8 mouse cellular contexts compared by ENCODE assay signal in the genomic region with DNA sequence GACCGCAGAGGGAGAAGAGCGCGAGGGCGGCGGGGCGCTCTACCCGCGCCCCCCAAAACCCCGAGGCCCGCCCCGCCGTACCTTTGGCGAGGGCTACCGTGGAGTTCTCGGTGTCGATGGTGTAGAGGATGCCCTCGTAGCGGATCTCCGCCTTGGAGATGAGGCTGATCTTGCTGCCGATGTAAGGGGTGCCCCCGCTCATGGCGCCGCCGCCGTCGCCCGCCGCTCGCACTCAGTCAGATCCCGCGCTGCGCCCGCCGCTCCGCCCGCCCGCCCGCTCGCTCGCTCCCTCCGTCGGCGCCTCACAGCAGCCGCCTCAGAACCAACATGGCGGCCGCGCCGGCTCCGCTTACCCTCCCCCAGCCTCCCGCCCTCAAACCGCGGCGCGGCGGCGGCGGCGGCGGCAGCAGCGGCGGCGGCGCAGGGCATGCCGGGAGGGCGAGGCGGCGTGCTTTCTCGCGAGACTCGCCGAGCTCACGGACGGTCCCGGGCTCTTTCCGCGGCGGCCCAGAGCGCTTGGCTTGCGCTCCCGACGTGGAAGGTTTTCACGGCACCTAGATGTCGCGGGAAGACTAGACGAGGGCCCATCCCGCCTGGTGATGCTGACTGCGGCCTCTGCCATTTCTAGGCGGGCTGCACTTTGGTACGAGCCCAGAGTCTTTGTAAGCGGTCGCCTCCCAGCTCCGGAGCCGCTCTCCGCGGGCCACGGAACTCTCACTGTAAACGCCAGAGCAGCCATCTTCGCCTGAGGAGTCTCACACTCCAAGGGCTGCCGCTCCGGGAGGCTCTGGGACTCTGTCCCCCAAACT. TPM values are rescaled to one million over a fixed set of nuclear protein-coding genes. Genes with fewer than 3 reads are reported as not detected.
DNase-seq lines count a peak whose midpoint lies in the region; ATAC-seq lines count a peak whose summit lies in the region.

No protein-coding gene starts in this region.

- DNase-seq in adrenal gland, adult 8-10 months = peak; percentile 90
- DNase-seq in embryo, embryonic 11.5 days (ENCODE audit: low read depth, low spot score) = peak; percentile 89
- peak; percentile 91 to 93 for DNase-seq in gastrocnemius, postnatal 36 days
- DNase-seq in left cerebral cortex, postnatal 14 days (ENCODE audit: low spot score in 2 of 2) = peak; percentile 93
- DNase-seq in right cerebral cortex, postnatal 14 days = peak; percentile 95
- peak; percentile 94 for DNase-seq in urinary bladder, postnatal 25 days (ENCODE audit: low spot score)

- H3K4me1 ChIP-seq in intestine, embryonic 15.5 days (replicated peaks) = peaks cover 20% of the 10 kb centered on the region

- peak overlapping the region; percentile 92 for H3K4me3 ChIP-seq in intestine, embryonic 15.5 days (replicated peaks)

- H3K9me3 ChIP-seq in intestine, embryonic 15.5 days = no peaks in the 10 kb centered on the region

- H3K9ac ChIP-seq in intestine, embryonic 15.5 days = peak overlapping the region; percentile 98

- peak overlapping the region; percentile 85 for H3K4me2 ChIP-seq in intestine, embryonic 15.5 days (replicated peaks)

- H3K27me3 ChIP-seq in intestine, embryonic 15.5 days (replicated peaks) = no peaks in the 10 kb centered on the region

- peak overlapping the region; percentile 99 for H3K27ac ChIP-seq in intestine, embryonic 15.5 days

- ATAC-seq in intestine, embryonic 15.5 days = peak; percentile 96
- ATAC-seq in megakaryocyte-erythroid progenitor cell, adult 5-6 weeks (replicated peaks; ENCODE audit: low FRiP score, low TSS enrichment, poor library complexity, severe bottlenecking) = peak; percentile 88

- no peaks in the 10 kb centered on the region for H3K36me3 ChIP-seq in intestine, embryonic 15.5 days

- WGBS in intestine, embryonic 15.5 days = under 1% methylated on average over 100 of the region's 100 CpGs

- intact Hi-C loops in gastrocnemius, postnatal 36 days (cut with DNase I) = no loop called here
- intact Hi-C loops in left cerebral cortex, postnatal 14 days (cut with DNase I) = no loop called here

RNA-seq across cellular contexts. Expression of gene Lsm14a, which starts 3.6 kb away (rescaled TPM):
- total RNA-seq in adrenal gland, adult 8-10 months (2022) = 100 to 1,000 TPM; 109 to 126 (median 119) TPM
- 10 to 100 TPM; 73.3 to 84.3 TPM for total RNA-seq in gastrocnemius, postnatal 36 days (2021)
- 71.6 and 75.9 TPM in 2 replicates for polyA plus RNA-seq in intestine, embryonic 15.5 days (2015; fragmentation: Nextera tagmentation; extraction: Ambion mirVana)
- total RNA-seq in left cerebral cortex, postnatal 14 days (2021) = 10 to 100 TPM; 70.2 to 72.7 TPM
- 102 and 120 TPM in 2 replicates for total RNA-seq in megakaryocyte-erythroid progenitor cell, adult 5-6 weeks (2014; fragmentation: Nextera tagmentation)
- total RNA-seq in megakaryocyte-erythroid progenitor cell, adult 5-6 weeks (2017) = 77.0 and 82.9 TPM in 2 replicates

Comparison
In these comparisons a context has a peak if more than half of its experiments do, and no peak if none do; other contexts are left out.
1. Peak in every context shown above with its lines: DNase-seq, ATAC-seq, H3K4me3 ChIP-seq and H3K27ac ChIP-seq.